Mouse (Mus musculus) kidney, embryonic 15.5 days (tissue): Measurements from ENCODE around the gene Kcnk12. TPM values are rescaled to one million over a fixed set of nuclear protein-coding genes. Genes with fewer than 3 reads are reported as not detected.

ENCODE experiments used
- ATAC-seq: fragments of 200-750 bp; cut with Nextera tagmentation; replicated peaks from 2 replicates; pipeline ENCODE4 v1.8.0; 2017; ENCODE audit warnings: moderate TSS enrichment; ENCODE audit not compliant: low FRiP score
- H3K27ac ChIP-seq: fragments of 300-500 bp; sonication (generic); 2 replicates; pipeline ENCODE4 v1.5.1; 2015; ENCODE audit warnings: mild to moderate bottlenecking, inconsistent platforms
- H3K27me3 ChIP-seq: fragments of 300-500 bp; sonication (generic); 2 replicates; pipeline ENCODE4 v1.6.1; 2015; ENCODE audit warnings: inconsistent platforms
- H3K36me3 ChIP-seq: fragments of 300-500 bp; sonication (generic); 2 replicates; pipeline ENCODE4 v1.6.1; 2015; ENCODE audit warnings: inconsistent platforms
- H3K4me1 ChIP-seq: fragments of 300-500 bp; sonication (generic); 2 replicates; pipeline ENCODE4 v1.6.1; 2015; ENCODE audit warnings: inconsistent platforms
- H3K4me2 ChIP-seq: fragments of 300-500 bp; sonication (generic); 2 replicates; pipeline ENCODE4 v1.6.1; 2015; ENCODE audit warnings: moderate library complexity, mild to moderate bottlenecking, inconsistent platforms
- H3K4me3 ChIP-seq: fragments of 300-500 bp; sonication (generic); replicated peaks from 2 replicates; pipeline ENCODE4 v1.5.1; 2015; ENCODE audit warnings: mild to moderate bottlenecking, inconsistent platforms
- H3K9ac ChIP-seq: fragments of 300-500 bp; sonication (generic); 2 replicates; pipeline ENCODE4 v1.6.1; 2015; ENCODE audit warnings: mild to moderate bottlenecking, inconsistent platforms
- H3K9me3 ChIP-seq: fragments of 300-500 bp; sonication (generic); replicated peaks from 2 replicates; pipeline ENCODE4 v1.6.1; 2016; ENCODE audit warnings: inconsistent platforms
- WGBS: fragments of 180-500 bp; shearing (Covaris S2); methylation state at CpG from one replicate; pipeline ENCODE4 v1.1.7; 2015; ENCODE audit warnings: mixed read lengths; 5-methylcytosine and 5-hydroxymethylcytosine counted together
- polyA plus RNA-seq: library from polyadenylated mRNA; unstranded; fragments of >200 nt; fragmentation: Nextera tagmentation; extraction: Ambion mirVana; gene quantifications from 2 replicates; pipeline ENCODE4 v1.2.1, GENCODE M21; 2015

Gene Kcnk12
- polyA plus RNA-seq, 1 experiment from 2014 or later = not detected

DNA sequence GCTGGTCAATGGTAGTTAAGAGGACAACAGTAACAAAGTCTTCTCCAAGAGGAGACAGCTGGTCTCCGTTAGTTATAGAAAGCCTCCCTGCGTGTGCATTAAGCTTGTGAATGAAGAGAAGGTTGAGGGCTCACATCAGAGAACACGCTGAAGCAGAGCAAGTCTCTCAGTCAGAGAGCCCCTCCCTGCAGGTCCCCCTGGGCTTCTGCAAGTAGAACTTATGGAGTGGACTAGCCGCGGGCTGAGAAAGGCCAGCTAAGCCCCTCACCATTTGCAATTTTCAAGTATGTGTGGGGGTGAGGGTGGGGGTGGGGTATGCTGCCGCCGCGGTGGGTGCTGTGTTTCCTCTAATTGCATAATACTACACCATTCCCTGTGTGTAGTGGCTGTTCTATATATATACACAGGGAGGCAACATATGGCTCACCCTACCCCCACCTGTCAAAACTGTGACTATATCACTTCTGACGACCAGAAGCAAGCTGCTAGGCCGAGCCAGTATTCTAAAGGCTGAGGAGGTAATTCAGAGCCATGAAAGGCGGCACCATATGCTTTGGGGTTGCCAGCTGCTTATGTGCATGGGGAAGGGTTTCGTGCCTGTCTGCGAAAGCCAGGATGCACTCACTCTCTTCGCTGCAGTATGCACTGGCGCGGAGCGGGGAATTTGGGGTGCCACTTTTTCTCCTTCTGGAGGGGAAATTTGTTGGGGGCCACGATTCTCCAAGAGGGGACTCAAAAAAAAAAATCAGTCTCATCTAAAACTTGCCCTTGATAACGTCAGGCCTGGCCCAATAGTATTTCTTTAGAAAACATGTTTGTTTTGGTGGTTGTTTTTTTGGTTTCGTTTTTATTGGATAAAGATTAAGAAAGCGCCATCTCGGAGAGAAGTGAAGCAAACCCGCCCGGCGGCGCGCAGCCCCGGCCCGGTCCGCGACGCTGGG, 52.5 kb downstream of the Kcnk12 start:
- WGBS = 10% methylated on average over 32 of the region's 32 CpGs
- Histone ChIP-seq H3K9ac (peak overlapping the region; percentile 26; the same call in 1 of the 2 replicates), H3K4me3 (peak overlapping the region; percentile 55), H3K4me2 (peak overlapping the region; percentile 96), H3K4me1 (peaks cover 16% of the 10 kb centered on the region), H3K36me3 (no peaks in the 10 kb centered on the region), H3K9me3 (no peaks in the 10 kb centered on the region; the same call in 1 of the 2 replicates), H3K27me3 (peaks cover 71% of the 10 kb centered on the region), H3K27ac (no peak overlapping the region)
- ATAC-seq = no peak; the same call in 1 of the 2 replicates

DNA sequence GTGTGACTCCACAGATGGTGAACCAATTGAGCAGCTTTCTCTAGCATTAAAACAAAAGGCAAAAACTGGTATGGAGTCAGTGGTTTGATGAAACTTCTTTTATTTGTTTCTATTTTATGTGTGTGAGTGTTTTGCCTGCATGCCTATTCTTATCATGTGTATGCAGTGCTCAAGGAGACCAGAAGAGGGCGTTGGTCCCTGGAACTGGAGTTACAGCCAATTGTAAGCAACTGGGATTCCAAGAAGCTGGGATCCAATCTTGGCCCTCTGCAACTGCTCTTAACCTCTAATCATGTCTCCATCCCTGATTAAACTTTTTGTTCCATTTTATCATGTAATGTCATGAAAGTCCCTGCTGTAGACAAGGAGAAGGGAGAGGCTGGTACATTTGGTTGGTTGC, 58.0 kb downstream of the Kcnk12 start:
- 29% methylated on average over 1 of the region's 1 CpGs for WGBS
- H3K9me3 ChIP-seq = no peaks in the 10 kb centered on the region
- no peak for ATAC-seq
- no peaks in the 10 kb centered on the region for H3K36me3 ChIP-seq
- H3K4me3 ChIP-seq = no peak overlapping the region
- H3K4me1 ChIP-seq = no peaks in the 10 kb centered on the region
- peaks cover 40% of the 10 kb centered on the region for H3K27me3 ChIP-seq
- H3K4me2 ChIP-seq = no peak overlapping the region
- no peak overlapping the region for H3K9ac ChIP-seq
- no peak overlapping the region for H3K27ac ChIP-seq

- H3K9me3 ChIP-seq = no peaks in the 10 kb centered on the region
- ATAC-seq = no peak
- H3K4me2 ChIP-seq = no peak overlapping the region
- no peak overlapping the region for H3K27ac ChIP-seq
- H3K27me3 ChIP-seq = peaks cover 15% of the 10 kb centered on the region
- 76% methylated on average over 3 of the region's 3 CpGs for WGBS
- H3K4me1 ChIP-seq = no peaks in the 10 kb centered on the region
- no peaks in the 10 kb centered on the region for H3K36me3 ChIP-seq
- no peak overlapping the region for H3K4me3 ChIP-seq
- H3K9ac ChIP-seq = no peak overlapping the region
Observed at GRCm38 (mm10) chr17:87737144-87737543, 60.6 kb downstream of the Kcnk12 start.

DNA sequence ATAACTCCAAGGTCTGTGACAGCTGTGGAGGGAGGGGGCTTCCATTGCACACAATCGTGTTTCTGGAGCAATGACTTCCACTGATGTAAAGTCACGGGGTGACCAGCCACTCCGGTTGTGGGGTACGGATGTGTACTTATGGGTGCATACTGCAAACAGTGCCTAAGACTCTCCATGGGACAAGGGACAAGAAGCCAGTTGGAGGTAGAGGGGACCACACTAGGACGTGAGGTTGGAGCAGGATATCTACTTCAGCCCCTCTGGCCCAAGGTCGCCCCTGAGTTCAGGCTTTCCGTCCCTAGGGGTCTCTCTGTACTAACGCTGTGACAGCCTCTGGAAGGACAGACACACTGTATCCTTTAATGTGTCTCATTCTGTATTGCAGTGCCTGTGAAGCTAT, 63.3 kb downstream of the Kcnk12 start:
- no peak overlapping the region for H3K4me3 ChIP-seq
- H3K9me3 ChIP-seq = no peaks in the 10 kb centered on the region
- H3K27ac ChIP-seq = no peak overlapping the region
- WGBS = 87% methylated on average over 8 of the region's 8 CpGs
- H3K27me3 ChIP-seq = 0 out of 2 replicates have a peak, but pooled peaks cover 4% of the 10 kb centered on the region
- no peak for ATAC-seq
- no peak overlapping the region for H3K4me2 ChIP-seq
- no peak overlapping the region for H3K9ac ChIP-seq
- H3K36me3 ChIP-seq = no peaks in the 10 kb centered on the region
- no peaks in the 10 kb centered on the region for H3K4me1 ChIP-seq

- no peak for ATAC-seq
- Histone ChIP-seq H3K4me3 (no peak overlapping the region), H3K9me3 (no peaks in the 10 kb centered on the region), H3K4me2 (no peak overlapping the region), H3K4me1 (no peaks in the 10 kb centered on the region), H3K27me3 (no peaks in the 10 kb centered on the region), H3K36me3 (no peaks in the 10 kb centered on the region), H3K27ac (no peak overlapping the region), H3K9ac (no peak overlapping the region)
- 75% methylated on average over 4 of the region's 4 CpGs for WGBS
Observed at GRCm38 (mm10) chr17:87731962-87732361, 65.8 kb downstream of the Kcnk12 start.

GRCm38 (mm10) chr17:87726489-87727356, 71.1 kb downstream of the Kcnk12 start:
- 91% methylated on average over 12 of the region's 12 CpGs for WGBS
- ATAC-seq = no peak
- no peaks in the 10 kb centered on the region for H3K9me3 ChIP-seq

GRCm38 (mm10) chr17:87724727-87725126, 73.1 kb downstream of the Kcnk12 start:
- no peaks in the 10 kb centered on the region for H3K9me3 ChIP-seq
- no peak overlapping the region for H3K4me3 ChIP-seq
- 93% methylated on average over 7 of the region's 7 CpGs for WGBS

More at GRCm38 (mm10) chr17:87726489-87727356, 71.1 kb downstream of the Kcnk12 start:
- no peaks in the 10 kb centered on the region for H3K4me1 ChIP-seq
- no peak overlapping the region for H3K4me2 ChIP-seq
- H3K4me3 ChIP-seq = no peak overlapping the region
- H3K27ac ChIP-seq = no peak overlapping the region
- H3K36me3 ChIP-seq = peaks cover 41% of the 10 kb centered on the region
- H3K9ac ChIP-seq = no peak overlapping the region
- no peaks in the 10 kb centered on the region for H3K27me3 ChIP-seq

DNA sequence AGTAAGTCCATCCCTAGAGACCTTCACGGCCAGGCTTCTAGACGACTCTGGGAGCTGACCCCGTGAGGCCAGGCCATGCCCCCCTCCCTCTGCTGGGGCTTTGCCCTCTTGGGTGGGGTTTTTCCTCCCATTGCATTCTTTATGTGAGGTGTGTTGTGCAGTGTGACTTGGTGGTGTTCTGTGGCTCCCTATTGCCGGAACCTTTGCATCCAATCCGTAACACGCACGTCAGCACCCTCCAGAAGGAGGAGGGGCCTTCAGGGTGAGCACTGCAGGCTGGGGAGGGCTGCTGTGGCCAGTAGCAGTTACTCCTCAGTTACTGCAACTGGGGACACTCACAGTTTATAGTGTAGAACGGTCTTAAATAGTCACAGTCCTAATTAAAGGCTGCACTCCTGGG, 97.7 kb downstream of the Kcnk12 start:
- H3K4me3 ChIP-seq = no peak overlapping the region
- ATAC-seq = no peak
- 76% methylated on average over 8 of the region's 8 CpGs for WGBS
- H3K4me1 ChIP-seq = no peaks in the 10 kb centered on the region
- H3K36me3 ChIP-seq = peaks cover 58% of the 10 kb centered on the region
- H3K27ac ChIP-seq = no peak overlapping the region
- no peak overlapping the region for H3K4me2 ChIP-seq
- no peaks in the 10 kb centered on the region for H3K27me3 ChIP-seq
- no peak overlapping the region for H3K9ac ChIP-seq
- H3K9me3 ChIP-seq = no peaks in the 10 kb centered on the region

More at GRCm38 (mm10) chr17:87724727-87725126, 73.1 kb downstream of the Kcnk12 start:
- Histone ChIP-seq H3K27ac (no peak overlapping the region), H3K27me3 (no peaks in the 10 kb centered on the region), H3K36me3 (peaks cover 56% of the 10 kb centered on the region), H3K4me2 (no peak overlapping the region), H3K4me1 (no peaks in the 10 kb centered on the region), H3K9ac (no peak overlapping the region)
- no peak for ATAC-seq

DNA sequence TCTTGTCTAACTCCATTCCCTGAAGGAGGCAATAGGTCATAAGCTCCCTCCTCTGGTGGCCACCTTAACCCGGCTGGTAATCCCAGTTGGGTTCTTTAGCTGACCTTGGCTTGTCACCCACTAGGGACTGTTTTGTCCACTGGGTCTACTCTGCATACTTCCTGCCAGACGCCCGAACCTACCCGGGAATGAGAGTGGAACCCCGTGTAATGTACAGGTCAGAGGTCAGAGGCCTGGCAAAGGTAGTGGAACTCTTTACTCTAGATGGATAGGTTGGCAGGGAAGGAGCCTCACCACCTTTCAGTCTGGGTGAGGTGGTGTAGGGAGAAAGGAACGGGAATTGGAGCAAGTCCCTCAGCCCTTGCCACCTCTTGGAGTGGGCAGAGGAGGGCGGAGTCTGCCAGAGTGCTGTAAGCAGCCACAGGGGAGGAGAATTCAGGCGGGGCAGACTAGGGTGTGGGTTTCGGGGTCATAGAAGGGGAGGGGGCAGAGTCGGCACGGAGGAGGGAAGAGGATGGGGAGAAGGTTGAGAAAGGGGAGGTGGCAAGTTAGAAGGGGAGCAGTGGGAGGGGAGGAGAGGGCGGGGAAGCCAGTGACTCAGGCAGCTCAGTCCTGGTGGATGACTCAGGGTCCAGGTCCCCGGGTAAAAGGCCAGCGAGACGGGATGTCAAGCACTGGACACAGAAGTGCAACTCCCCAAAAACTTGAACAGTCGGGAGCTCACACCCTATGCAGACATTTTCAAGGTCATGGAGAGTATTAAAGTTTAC, 98.6 kb downstream of the Kcnk12 start:
- no peaks in the 10 kb centered on the region for H3K4me1 ChIP-seq
- H3K27me3 ChIP-seq = no peaks in the 10 kb centered on the region
- H3K4me3 ChIP-seq = no peak overlapping the region
- H3K9me3 ChIP-seq = no peaks in the 10 kb centered on the region
- no peak overlapping the region for H3K27ac ChIP-seq
- peaks cover 58% of the 10 kb centered on the region for H3K36me3 ChIP-seq
- ATAC-seq = 0 out of 2 replicates have a peak, but pooled peaks have one; percentile 54
- no peak overlapping the region for H3K4me2 ChIP-seq
- H3K9ac ChIP-seq = no peak overlapping the region
- 67% methylated on average over 16 of the region's 16 CpGs for WGBS

- Histone ChIP-seq H3K9ac (no peak overlapping the region), H3K4me1 (no peaks in the 10 kb centered on the region), H3K27me3 (no peaks in the 10 kb centered on the region), H3K9me3 (no peaks in the 10 kb centered on the region), H3K27ac (no peak overlapping the region), H3K4me3 (no peak overlapping the region), H3K36me3 (peaks cover 63% of the 10 kb centered on the region), H3K4me2 (no peak overlapping the region)
- ATAC-seq = no peak
- WGBS = 92% methylated on average over 6 of the region's 6 CpGs
Observed at GRCm38 (mm10) chr17:87696814-87697213, 101.0 kb downstream of the Kcnk12 start.

DNA sequence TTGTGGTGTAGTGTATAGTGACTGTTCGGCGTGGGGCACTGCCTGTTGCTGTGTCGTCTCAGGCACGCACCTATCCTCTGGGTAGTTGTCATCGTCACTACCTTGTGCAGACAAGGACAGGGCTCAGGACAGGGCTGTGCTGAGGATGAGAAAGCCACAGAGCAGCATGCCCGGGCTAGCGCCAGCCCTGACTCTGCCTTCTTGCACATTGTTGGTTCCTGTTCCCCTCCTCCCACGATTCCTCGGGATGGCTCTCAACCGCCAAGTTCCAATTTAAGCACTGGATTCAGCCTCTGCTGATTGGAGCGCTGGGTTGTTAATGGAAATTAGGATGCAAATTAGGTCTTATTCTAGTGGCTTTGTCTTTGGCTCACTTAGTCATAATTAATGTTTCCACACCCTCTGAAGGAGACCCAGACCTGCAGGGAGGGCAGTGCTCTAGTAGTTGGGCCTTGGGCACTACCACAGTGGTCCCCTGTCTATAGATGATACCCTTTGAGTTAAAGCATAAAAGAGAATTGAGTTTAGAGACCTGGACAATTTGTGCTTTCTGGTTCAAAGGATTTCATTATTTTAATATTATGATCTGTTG, 101.8 kb downstream of the Kcnk12 start:
- no peak overlapping the region for H3K4me3 ChIP-seq
- ATAC-seq = no peak
- no peak overlapping the region for H3K4me2 ChIP-seq
- no peaks in the 10 kb centered on the region for H3K9me3 ChIP-seq
- H3K4me1 ChIP-seq = no peaks in the 10 kb centered on the region
- no peaks in the 10 kb centered on the region for H3K27me3 ChIP-seq
- peaks cover 63% of the 10 kb centered on the region for H3K36me3 ChIP-seq
- H3K9ac ChIP-seq = no peak overlapping the region
- no peak overlapping the region for H3K27ac ChIP-seq
- WGBS = 91% methylated on average over 11 of the region's 11 CpGs
